Comparison of ENCODE assay signal across 8 mouse cellular contexts in genomic region chr7:44847772-44848171, GRCm38 (mm10). TPM values are rescaled to one million over a fixed set of nuclear protein-coding genes. Genes with fewer than 3 reads are reported as not detected.
DNase-seq lines count a peak whose midpoint lies in the region; ATAC-seq and TF ChIP-seq lines count a peak whose summit lies in the region.

No protein-coding gene starts in this region.

- peak overlapping the region; percentile 41 for H3K9ac ChIP-seq in lung, postnatal 0 days (replicated peaks; ENCODE audit: low read depth)
- H3K9ac ChIP-seq in limb, embryonic 11.5 days (ENCODE audit: low read length), result no peak overlapping the region
- 0 out of 2 replicates have a peak overlapping the region, but pooled peaks have one; percentile 10 for H3K9ac ChIP-seq in stomach, embryonic 14.5 days (replicated peaks; ENCODE audit: low read depth, low read length)

- TF ChIP-seq CTCF in lung, postnatal 0 days (IDR thresholded peaks at IDR 0.05), result no peak

- ATAC-seq in lung, postnatal 0 days, result no peak
- no peak for ATAC-seq in limb, embryonic 11.5 days (ENCODE audit: insufficient number of reproducible peaks, low FRiP score, low TSS enrichment, low read depth)
- ATAC-seq in stomach, embryonic 14.5 days (ENCODE audit: insufficient number of reproducible peaks, insufficient read depth, low FRiP score, low read depth), result no peak

- H3K4me1 ChIP-seq in lung, postnatal 0 days (ENCODE audit: insufficient read depth, low read depth, low read length), result peaks cover 14% of the 10 kb centered on the region; the same call in 1 of the 2 replicates
- peaks cover 12% of the 10 kb centered on the region for H3K4me1 ChIP-seq in limb, embryonic 11.5 days (ENCODE audit: control insufficient read depth, insufficient read depth, low read length)
- peaks cover 18% of the 10 kb centered on the region for H3K4me1 ChIP-seq in stomach, embryonic 14.5 days (ENCODE audit: control insufficient read depth, insufficient read depth, low read length)

- peak overlapping the region; percentile 82 for H3K4me3 ChIP-seq in lung, postnatal 0 days (ENCODE audit: low read depth, low read length)
- peak overlapping the region; percentile 80 for H3K4me3 ChIP-seq in limb, embryonic 11.5 days (ENCODE audit: low read depth, low read length)
- H3K4me3 ChIP-seq in stomach, embryonic 14.5 days (ENCODE audit: low read depth, low read length), result peak overlapping the region; percentile 73

- H3K36me3 ChIP-seq in lung, postnatal 0 days (ENCODE audit: insufficient read depth, low read length), result peaks cover 34% of the 10 kb centered on the region
- H3K36me3 ChIP-seq in limb, embryonic 11.5 days (ENCODE audit: control insufficient read depth, insufficient read depth, low read length), result peaks cover 23% of the 10 kb centered on the region
- H3K36me3 ChIP-seq in stomach, embryonic 14.5 days (ENCODE audit: control insufficient read depth, insufficient read depth, low read length), result peaks cover 45% of the 10 kb centered on the region

- no peak for TF ChIP-seq EP300 in lung, postnatal 0 days (IDR thresholded peaks at IDR 0.05)

- 67% methylated on average over 5 of the region's 5 CpGs for WGBS in lung, postnatal 0 days
- 85% methylated on average over 5 of the region's 5 CpGs for WGBS in limb, embryonic 11.5 days
- 74% methylated on average over 5 of the region's 5 CpGs for WGBS in stomach, embryonic 14.5 days

- H3K4me2 ChIP-seq in lung, postnatal 0 days (replicated peaks; ENCODE audit: low read depth, low read length), result peak overlapping the region; percentile 60
- peak overlapping the region; percentile 83 for H3K4me2 ChIP-seq in limb, embryonic 11.5 days (ENCODE audit: low read depth, severe bottlenecking)
- H3K4me2 ChIP-seq in stomach, embryonic 14.5 days (replicated peaks; ENCODE audit: low read depth, low read length), result peak overlapping the region; percentile 94

- H3K9me3 ChIP-seq in lung, postnatal 0 days (ENCODE audit: low read length), result no peaks in the 10 kb centered on the region
- H3K9me3 ChIP-seq in limb, embryonic 11.5 days (ENCODE audit: control insufficient read depth, low read length), result no peaks in the 10 kb centered on the region
- no peaks in the 10 kb centered on the region for H3K9me3 ChIP-seq in stomach, embryonic 14.5 days (ENCODE audit: control insufficient read depth, low read depth, low read length)

- peak; percentile 53 to 62 for DNase-seq in adrenal gland, adult (ENCODE audit: inconsistent age in 2 of 2, low spot score in 1 of 2)
- no peak for DNase-seq in adrenal gland, postnatal 36 days
- no peak for DNase-seq in lung, postnatal 0 days (ENCODE audit: low spot score)
- DNase-seq in lung, postnatal 14 days, result no peak
- DNase-seq in limb, embryonic 11.5 days (ENCODE audit: low spot score), result no peak
- no peak for DNase-seq in gastrocnemius, postnatal 10 days
- no peak for DNase-seq in lung, postnatal 4 days

- 0 out of 2 replicates have a peak overlapping the region, but pooled peaks have one; percentile 91 for H3K27ac ChIP-seq in lung, postnatal 0 days (ENCODE audit: low read length)
- H3K27ac ChIP-seq in limb, embryonic 11.5 days (replicated peaks; ENCODE audit: low read depth, low read length), result no peak overlapping the region
- H3K27ac ChIP-seq in stomach, embryonic 14.5 days (ENCODE audit: low read length), result no peak overlapping the region

- H3K27me3 ChIP-seq in lung, postnatal 0 days (replicated peaks; ENCODE audit: insufficient read depth, low read length), result no peaks in the 10 kb centered on the region
- H3K27me3 ChIP-seq in limb, embryonic 11.5 days (ENCODE audit: control insufficient read depth, insufficient read depth, low read length), result no peaks in the 10 kb centered on the region
- no peaks in the 10 kb centered on the region for H3K27me3 ChIP-seq in stomach, embryonic 14.5 days (ENCODE audit: control insufficient read depth, insufficient read depth, low read length)

RNA-seq across cellular contexts. Expression of gene Akt1s1, which starts 1.0 kb away (rescaled TPM):
- total RNA-seq in adrenal gland, postnatal 36 days (2021), result 100 to 1,000 TPM; 108 to 118 TPM
- polyA plus RNA-seq in lung, postnatal 0 days (2015; fragmentation: Nextera tagmentation; extraction: Ambion mirVana), result 84.0 and 89.4 TPM in 2 replicates
- polyA plus RNA-seq in limb, embryonic 11.5 days (2014; fragmentation: Nextera tagmentation; extraction: Ambion mirVana), result 38.6 and 63.4 TPM in 2 replicates
- polyA plus RNA-seq in stomach, embryonic 14.5 days (2014; fragmentation: Nextera tagmentation; extraction: Ambion mirVana), result 43.6 and 54.9 TPM in 2 replicates
- 10 to 100 TPM; 84.2 to 86.4 TPM for total RNA-seq in gastrocnemius, postnatal 10 days (2021)

RNA-seq across cellular contexts. Expression of gene Tbc1d17, which starts 1.1 kb away (rescaled TPM):
- 10 to 100 TPM; 54.1 to 73.4 TPM for total RNA-seq in adrenal gland, postnatal 36 days (2021)
- 73.2 and 84.0 TPM in 2 replicates for polyA plus RNA-seq in lung, postnatal 0 days (2015; fragmentation: Nextera tagmentation; extraction: Ambion mirVana)
- polyA plus RNA-seq in limb, embryonic 11.5 days (2014; fragmentation: Nextera tagmentation; extraction: Ambion mirVana), result 60.9 and 69.0 TPM in 2 replicates
- 64.6 and 71.8 TPM in 2 replicates for polyA plus RNA-seq in stomach, embryonic 14.5 days (2014; fragmentation: Nextera tagmentation; extraction: Ambion mirVana)
- 10 to 100 TPM; 41.7 to 49.0 TPM for total RNA-seq in gastrocnemius, postnatal 10 days (2021)

RNA-seq across cellular contexts. Expression of gene Pnkp, which starts 9.2 kb away (rescaled TPM):
- 10 to 100 TPM; 41.7 to 50.6 TPM for total RNA-seq in adrenal gland, postnatal 36 days (2021)
- polyA plus RNA-seq in lung, postnatal 0 days (2015; fragmentation: Nextera tagmentation; extraction: Ambion mirVana), result 39.7 and 41.3 TPM in 2 replicates
- 31.0 and 31.2 TPM in 2 replicates for polyA plus RNA-seq in limb, embryonic 11.5 days (2014; fragmentation: Nextera tagmentation; extraction: Ambion mirVana)
- polyA plus RNA-seq in stomach, embryonic 14.5 days (2014; fragmentation: Nextera tagmentation; extraction: Ambion mirVana), result 25.7 and 30.0 TPM in 2 replicates
- total RNA-seq in gastrocnemius, postnatal 10 days (2021), result 10 to 100 TPM; 14.4 to 16.5 TPM

RNA-seq across cellular contexts. Expression of gene Ptov1, which starts 21.8 kb away (rescaled TPM):
- 100 to 1,000 TPM; 215 to 274 TPM for total RNA-seq in adrenal gland, postnatal 36 days (2021)
- 276 and 288 TPM in 2 replicates for polyA plus RNA-seq in lung, postnatal 0 days (2015; fragmentation: Nextera tagmentation; extraction: Ambion mirVana)
- 410 and 427 TPM in 2 replicates for polyA plus RNA-seq in limb, embryonic 11.5 days (2014; fragmentation: Nextera tagmentation; extraction: Ambion mirVana)
- polyA plus RNA-seq in stomach, embryonic 14.5 days (2014; fragmentation: Nextera tagmentation; extraction: Ambion mirVana), result 377 and 384 TPM in 2 replicates
- total RNA-seq in gastrocnemius, postnatal 10 days (2021), result 100 to 1,000 TPM; 210 to 216 TPM

RNA-seq across cellular contexts. Expression of gene Atf5, which starts 31.3 kb away (rescaled TPM):
- 100 to 1,000 TPM; 135 to 151 TPM for total RNA-seq in adrenal gland, postnatal 36 days (2021)
- polyA plus RNA-seq in lung, postnatal 0 days (2015; fragmentation: Nextera tagmentation; extraction: Ambion mirVana), result 6.0 and 6.1 TPM in 2 replicates
- polyA plus RNA-seq in limb, embryonic 11.5 days (2014; fragmentation: Nextera tagmentation; extraction: Ambion mirVana), result 2.1 and 2.3 TPM in 2 replicates
- 3.1 and 4.4 TPM in 2 replicates for polyA plus RNA-seq in stomach, embryonic 14.5 days (2014; fragmentation: Nextera tagmentation; extraction: Ambion mirVana)
- 10 to 100 TPM; 55.1 to 60.5 TPM for total RNA-seq in gastrocnemius, postnatal 10 days (2021)

Comparison
In these comparisons a context has a peak if more than half of its experiments do, and no peak if none do; other contexts are left out.
1. DNase-seq: peak in adrenal gland, adult (2 of 2); none in adrenal gland, postnatal 36 days (0 of 2), lung, postnatal 0 days (single experiment), lung, postnatal 14 days (single experiment), limb, embryonic 11.5 days (single experiment), gastrocnemius, postnatal 10 days (single experiment) and lung, postnatal 4 days (0 of 2).
2. Peak in every context shown above with its lines, with median percentiles within 50 percentile points of each other: H3K4me2 ChIP-seq and H3K4me3 ChIP-seq.